Mouse (Mus musculus): ENCODE measurements around the gene Anapc15. TPM values are rescaled to one million over a fixed set of nuclear protein-coding genes. Genes with fewer than 3 reads are reported as not detected.

The Anapc15 gene
- 34.0 and 53.7 TPM in 2 replicates for polyA plus RNA-seq (2012; rRNA removed)

DNA sequence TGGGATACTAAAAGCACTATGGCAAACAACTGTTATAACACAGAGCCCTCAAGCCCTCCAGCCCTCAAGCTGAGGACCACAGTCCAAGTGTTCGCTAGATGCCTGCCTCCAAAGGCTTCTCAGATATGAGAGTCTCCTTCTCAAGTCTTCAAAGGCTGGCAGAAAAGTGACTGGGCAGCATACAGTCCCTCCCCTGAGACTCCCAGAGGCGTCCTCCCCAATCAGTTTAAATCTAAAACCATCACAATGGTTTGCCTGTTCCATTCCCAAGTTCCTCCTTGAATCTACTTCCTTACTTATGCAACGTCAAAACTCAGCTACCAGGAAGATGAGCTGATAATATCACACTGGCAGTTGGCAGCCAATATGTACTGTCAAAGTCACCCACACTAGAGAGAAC is at the start of gene Anapc15:
TSS of gene Anapc15 (plus strand) at position 301 of the 400 bp plus-strand sequence.
- DNase-seq (ENCODE audit: low read depth) = no peak

DNA sequence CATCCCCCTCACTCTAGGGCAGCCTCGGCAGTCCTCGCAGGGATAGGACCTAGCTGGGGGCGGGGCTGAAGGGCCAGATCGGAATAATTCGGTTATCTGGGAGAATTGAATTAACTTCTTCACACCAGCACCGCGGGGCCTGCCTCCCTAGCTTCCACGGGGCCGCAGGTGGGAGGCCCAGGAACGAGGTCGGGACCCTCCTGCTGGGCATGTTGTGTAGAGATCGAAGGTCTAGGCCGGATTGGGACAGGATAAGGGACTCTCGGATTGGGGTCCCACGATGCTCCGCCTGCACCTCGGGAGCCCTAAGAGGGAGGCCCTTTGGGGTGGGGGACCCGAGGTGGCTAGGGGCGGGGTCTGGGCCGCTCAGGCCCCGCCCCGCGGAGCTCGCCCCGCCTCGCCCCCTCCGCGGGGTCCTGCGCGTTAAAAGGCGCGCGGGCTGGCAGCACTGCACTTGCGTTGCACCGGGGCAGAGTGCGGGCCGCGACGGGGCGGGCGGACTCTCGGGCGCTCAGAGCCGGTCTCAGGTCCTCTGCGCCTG is 45.6 kb upstream of the Anapc15 start, which contains the start of gene Phox2a:
TSS of gene Phox2a (plus strand) at position 453 of the 541 bp plus-strand sequence.
- DNase-seq (ENCODE audit: low read depth) = no peak

DNA sequence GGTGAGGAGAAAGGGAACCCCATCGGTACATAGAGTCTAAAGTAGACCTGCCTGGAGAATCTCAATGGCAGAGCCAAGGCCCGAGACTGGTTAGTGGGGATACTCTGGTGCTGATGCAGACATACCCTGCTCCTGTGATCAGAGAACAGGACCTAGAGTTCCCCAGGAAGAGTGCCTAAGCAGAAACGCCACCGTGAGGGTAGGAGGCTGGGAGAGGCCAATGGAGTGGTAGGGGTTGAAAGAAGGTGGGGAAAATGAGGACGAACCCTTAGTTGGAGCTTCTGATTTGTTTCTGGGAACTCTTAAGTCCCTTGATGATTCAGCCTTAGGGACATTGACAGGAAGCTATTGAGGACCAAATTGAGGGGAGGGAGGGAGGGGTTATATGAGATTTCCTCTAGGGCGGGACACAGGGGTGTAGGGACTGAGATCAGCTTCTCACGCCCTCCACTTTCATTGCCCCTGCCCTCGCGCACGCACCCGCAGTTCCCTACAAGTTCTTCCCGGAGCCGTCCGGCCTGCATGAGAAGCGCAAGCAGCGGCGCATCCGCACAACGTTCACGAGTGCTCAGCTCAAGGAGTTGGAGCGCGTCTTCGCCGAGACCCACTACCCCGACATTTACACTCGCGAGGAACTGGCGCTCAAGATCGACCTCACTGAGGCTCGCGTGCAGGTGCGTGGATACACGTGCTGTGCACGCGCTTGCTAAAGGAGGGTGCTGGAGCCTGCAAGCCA is 43.1 kb upstream of the Anapc15 start:
- no peak for DNase-seq (ENCODE audit: low read depth)

DNA sequence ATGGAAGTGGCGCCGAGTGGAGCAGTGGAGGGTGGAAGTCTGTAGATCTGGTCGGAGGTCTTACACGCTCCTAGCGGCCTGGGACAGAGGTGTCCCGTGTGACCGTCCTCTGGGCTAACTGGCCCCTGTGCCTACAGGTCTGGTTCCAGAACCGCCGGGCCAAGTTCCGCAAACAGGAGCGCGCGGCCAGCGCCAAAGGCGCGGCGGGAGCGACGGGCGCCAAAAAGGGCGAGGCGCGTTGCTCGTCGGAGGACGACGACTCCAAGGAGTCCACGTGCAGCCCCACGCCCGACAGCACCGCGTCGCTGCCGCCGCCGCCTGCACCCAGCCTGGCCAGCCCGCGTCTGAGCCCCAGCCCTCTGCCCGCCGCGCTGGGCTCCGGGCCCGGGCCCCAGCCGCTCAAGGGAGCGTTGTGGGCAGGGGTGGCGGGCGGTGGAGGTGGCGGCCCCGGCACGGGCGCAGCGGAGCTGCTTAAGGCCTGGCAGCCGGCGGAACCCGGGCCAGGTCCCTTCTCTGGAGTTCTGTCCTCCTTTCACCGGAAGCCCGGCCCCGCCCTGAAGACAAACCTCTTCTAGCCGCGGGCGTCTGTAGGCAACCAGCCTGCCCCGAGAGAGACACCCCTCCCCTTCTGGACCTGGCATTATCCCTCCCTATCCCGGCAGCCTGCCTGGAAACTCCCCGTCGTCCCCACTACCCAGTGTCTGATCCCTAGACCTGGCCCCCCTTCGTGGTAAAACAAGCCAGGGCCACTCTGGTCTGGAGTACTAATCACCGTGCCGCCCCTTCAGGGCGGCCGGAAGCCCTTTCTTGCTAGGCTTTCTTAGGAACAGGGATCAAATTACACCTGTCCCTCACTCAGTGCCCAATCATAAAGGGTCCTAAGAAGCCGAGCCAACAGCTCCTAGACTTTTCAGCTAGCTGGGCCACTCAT is 41.7 kb upstream of the Anapc15 start:
- DNase-seq (ENCODE audit: low read depth) = no peak

DNA sequence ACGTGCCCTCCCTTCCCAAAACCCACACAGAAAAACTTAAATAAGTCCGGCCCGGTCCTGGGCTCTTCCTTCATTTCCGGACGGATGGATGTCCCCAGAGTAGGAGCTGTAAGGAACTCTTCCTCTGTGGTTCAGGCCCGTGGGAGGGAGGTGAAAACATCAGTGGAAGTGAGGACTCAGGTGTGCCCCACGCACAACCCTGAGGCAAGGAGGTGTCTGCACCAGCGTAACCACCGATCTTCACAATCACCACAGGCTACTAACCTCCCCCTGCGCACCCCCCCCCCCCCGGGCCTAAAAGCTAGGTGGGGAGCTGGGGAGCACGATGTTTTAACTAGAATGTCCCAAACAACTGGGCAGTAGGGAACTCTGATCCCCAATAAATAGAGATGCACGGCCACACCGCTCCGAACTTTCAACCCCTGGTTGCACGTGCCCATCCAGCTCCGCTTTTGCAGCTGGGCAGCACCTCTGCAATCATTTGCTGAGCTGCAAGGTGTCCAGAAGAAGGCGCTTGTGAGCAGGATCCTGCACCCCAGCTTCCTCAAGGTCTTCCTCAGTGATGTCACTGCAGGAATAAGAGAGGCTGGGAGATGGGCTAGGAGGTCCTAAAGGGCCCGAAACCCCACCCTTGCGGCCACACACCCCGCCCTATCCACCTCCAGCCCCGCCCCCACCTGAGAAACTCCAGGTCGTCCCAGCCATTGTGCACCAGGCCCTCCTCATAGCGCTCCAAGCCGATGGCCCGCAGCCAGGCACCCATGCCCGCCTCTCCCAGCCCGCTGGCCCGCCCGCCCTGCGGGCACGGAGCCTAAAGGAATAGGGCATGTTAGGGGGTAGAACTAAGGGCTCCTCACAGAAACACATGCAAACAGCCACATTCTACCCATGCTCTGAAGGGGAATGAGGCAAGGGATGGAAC is 40.4 kb upstream of the Anapc15 start:
- DNase-seq (ENCODE audit: low read depth) = no peak

DNA sequence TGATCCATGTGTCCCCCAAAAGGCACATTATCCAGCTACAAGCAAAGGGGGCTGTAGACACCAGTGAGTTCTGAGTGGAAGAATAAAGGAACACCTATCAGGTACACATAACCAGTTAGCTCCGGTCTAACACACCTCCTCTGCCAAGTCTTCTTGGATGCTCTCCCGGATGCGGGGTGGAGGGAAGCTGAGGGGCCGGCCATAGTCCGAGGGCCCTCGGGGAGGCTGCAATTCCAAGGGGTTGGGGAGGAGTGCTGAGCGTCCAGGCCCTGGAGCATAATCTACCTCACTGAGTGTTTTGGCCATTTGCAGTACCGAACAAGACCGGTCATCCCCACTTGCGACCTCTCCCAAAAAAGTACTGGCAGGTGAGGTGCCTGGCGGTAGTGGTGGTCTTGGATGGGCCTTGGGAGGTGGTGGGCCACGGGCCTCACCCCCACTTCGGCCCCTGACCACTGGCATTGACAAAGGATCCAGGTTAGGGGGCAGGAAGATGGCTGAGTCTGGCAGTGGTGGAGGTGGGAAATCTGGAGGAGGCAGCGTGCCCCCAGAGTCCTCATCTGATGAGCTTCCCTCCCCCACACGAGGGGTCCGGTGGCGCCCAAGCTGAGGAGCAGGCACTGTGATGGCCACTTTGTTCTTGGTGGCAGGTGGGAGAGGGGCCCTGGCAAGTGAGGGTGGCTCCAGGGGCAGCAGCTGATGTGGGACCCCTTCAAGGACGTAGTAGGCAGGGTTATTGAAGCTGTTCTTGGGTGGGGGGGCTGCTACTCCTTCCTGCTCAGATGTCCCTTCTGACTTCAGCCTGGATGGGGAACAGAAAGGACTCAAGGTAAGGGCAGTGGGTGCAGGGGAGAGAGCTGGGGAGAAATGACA is 39.5 kb upstream of the Anapc15 start:
- no peak for DNase-seq (ENCODE audit: low read depth)

DNA sequence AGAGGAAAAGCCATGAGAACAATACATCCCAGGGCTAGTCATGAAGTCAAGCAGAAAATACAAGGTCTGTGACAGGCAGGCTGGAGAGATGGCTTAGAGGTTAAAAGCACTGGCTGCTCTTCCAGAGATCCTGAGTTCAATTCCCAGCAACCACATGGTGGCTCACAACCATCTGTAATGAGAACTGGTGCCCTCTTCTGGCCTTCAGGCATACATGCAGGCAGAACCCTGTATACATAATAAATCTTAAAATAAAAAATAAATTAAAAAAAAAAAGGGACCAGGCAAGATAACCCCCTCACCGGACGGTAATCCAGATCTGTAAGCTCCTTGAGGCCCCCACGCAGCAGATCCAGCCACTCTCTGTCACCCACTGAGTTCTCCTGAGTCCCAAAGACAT is 33.1 kb upstream of the Anapc15 start:
- no peak for DNase-seq (ENCODE audit: low read depth)

DNA sequence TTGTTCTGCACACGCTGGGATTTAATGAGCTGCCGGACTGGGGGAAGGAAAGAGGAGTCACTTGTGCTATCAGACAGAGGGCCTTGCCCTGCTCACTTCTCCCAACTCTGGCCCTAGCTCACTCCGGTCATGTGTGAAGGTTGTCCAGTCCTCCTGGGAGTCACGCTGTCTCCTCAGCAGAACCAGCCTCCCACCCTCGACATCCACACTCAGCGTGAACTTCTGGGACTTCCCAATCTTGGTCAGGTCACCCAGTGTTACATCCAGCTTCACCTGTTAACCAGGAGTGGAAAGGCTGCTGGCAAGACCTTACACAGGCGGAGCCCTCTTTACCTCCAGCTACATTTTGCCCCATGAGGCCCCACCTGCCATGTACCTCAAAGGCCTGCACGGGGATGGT is 32.1 kb upstream of the Anapc15 start:
- DNase-seq (ENCODE audit: low read depth) = no peak

DNA sequence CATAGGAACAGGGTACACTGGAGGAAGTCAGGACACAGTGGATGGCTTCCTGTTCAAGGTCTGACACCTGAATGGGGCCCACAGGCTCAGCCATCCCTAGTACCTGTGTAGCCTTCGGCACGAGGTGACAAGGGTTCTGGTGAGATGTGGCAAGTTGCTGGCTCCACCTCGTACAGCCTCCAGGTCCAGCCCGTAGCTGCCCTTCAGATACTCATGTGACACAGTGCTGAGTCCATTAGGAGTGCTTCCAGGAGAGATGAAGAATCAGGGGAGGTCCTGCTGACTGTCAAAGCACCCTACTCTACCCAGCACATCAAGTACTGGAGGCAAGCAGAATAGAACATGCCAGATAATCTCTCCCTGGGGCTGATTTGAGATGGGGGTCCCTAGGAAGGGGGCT is 31.1 kb upstream of the Anapc15 start:
- DNase-seq (ENCODE audit: low read depth) = no peak

DNA sequence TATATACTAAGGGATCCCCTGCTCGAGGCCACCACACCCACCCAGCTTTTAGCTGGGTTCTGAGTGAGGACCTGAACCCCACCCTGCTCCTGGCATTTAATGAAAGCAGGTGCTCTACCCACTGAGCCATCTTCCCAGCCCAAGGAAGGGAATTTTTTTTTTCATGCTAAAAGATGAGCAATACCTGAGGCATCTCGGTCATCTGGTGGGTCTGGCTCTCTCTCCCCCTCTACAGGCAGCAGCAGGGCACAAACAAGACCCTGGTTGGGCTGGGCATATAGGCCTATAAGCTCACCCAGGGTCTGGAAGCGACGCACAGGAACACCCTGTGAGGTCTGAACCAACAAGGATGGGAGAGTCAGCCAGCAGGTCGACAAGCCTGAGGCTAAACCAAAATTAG is 30.2 kb upstream of the Anapc15 start:
- DNase-seq (ENCODE audit: low read depth) = no peak

DNA sequence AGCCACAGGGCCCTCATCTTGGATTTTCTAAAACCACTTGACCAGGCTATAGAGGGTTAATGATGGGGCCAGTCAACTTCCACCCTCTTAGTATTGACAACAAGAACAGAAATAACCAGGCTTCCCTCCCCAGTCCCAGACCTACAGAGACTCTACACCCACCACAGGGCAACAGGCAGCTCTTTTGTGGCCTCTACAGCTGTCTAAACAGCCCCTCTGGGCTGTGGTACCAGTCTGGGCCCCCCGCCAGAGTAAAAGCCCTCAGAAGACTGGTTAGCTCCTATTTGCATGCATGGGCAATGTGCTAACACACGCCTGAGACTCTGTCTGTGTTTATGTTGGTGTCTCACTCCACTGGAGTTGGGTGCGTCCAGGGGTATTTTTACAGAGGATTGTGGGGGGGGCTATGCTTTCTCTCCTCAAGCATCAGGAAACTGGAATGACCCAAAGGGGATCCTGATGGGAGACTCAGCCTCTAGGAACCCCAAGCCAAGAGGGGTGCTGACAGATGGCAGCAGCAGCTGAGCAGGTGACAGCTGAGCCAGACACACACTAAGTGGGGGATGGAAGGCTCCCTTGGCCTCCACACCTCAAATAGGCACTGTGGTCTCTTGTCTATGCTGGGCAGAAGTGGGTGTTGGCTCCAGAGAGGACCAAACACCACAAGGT is 29.5 kb upstream of the Anapc15 start:
- DNase-seq (ENCODE audit: low read depth) = no peak

DNA sequence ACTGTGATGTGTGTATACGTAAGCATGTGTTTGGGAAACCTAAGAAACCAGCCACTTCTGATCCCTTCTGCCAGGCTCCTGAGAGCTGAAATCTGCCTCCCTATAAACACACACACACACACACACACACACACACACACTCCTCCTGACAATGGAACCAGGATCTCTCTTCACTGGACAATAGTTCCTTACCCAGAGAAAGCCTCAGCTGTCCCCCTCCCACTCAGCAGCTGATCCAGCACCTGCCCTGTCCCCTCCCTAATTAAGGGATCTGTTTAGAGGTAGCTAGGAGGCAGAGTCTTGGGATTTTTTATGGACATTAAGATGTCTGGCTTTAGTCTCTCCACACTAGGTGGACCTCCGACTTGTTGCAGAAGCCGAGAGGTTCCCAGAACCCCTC is 28.6 kb upstream of the Anapc15 start:
- DNase-seq (ENCODE audit: low read depth) = no peak

DNA sequence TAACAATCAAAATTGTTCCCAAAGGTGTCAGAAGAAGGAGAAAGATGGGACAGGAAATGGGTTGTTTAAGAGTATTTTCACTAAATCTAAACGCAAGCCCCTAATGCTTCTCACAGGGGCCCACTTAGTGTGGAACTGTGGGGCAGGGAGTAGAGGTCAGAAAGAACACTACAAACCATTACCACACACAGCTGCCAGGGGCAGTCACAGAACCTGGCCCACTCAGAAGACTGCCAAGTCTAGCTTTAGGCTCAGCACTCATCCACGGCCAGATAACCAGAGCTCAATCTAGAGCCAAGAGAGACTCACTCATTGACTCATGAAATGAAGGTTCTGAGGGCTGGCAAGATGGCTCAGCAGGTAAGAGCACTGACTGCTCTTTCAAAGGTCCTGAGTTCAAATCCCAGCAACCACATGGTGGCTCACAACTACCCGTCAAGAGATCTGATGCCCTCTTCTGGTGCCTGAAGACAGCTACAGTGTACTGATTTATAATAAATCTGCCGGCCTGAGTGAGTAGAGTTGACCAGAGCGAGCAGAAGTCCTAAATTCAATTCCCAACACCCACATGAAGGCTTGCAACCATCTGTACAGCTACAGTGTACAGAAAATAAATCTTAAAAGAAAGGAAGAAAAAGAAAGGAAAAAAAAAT is 27.9 kb upstream of the Anapc15 start:
- no peak for DNase-seq (ENCODE audit: low read depth)

DNA sequence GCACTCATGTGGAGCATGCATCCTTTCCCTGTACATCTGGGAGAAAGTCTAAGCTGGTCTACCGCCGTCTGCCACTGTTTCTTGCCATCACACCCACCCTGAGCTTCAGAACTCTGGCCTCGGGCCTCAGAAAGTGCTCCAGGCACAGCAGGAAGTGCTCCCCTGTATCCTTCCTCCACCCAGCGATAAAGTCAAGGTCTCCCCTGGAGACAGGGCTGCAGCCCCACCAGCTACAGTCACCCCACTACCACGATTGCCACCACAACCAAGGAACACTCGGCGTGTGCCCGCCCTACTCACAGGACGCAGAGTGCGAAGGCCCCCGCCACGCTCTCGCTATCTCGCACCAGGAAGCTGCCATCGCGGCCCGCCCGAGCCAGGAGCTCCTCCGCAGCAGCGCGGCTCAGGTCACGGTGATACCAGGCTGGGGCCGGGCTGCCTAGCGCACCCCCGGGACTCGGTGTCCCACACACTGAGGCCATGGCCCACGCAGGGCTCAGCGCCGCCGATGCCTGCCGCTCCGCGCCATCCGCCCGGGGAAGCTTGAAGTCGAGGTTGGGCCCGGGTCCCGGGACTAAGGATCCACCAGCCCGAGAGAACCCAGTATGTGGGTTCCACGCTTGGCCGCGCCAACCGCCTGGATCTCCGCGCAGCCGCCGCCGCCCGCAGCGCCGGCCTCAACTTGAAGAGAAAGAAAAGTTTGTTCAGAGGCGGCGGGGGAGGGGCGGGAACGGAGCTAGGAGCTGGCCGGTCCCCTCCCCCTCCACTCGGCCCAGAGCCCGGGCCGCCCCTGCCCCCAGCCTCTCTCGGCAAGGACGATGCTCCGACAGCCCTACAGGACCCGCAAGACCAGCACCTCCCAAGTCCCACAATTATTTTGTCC is 27.0 kb upstream of the Anapc15 start:
- no peak for DNase-seq (ENCODE audit: low read depth)

DNA sequence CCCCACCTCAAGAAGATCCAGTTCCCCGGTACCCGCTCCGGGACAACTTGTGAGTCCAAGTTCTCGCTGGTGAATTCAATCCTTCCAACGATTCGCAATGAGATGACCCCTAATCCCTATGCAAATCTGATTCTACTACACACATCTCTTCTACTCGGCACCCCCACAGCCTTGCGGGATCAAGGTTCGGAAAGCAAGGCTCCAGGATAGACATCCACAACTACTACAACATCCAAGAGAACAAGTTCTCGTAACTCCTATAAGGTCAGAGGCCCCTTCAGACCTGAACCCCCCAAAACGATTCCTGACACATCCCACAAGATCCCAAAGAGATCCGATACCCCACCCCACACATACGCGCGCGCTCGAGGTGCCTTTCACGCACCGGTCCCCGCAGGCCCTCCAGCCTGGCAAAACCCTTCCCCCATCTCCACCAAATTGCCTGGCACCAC is 26.3 kb upstream of the Anapc15 start:
- DNase-seq (ENCODE audit: low read depth) = no peak

DNA sequence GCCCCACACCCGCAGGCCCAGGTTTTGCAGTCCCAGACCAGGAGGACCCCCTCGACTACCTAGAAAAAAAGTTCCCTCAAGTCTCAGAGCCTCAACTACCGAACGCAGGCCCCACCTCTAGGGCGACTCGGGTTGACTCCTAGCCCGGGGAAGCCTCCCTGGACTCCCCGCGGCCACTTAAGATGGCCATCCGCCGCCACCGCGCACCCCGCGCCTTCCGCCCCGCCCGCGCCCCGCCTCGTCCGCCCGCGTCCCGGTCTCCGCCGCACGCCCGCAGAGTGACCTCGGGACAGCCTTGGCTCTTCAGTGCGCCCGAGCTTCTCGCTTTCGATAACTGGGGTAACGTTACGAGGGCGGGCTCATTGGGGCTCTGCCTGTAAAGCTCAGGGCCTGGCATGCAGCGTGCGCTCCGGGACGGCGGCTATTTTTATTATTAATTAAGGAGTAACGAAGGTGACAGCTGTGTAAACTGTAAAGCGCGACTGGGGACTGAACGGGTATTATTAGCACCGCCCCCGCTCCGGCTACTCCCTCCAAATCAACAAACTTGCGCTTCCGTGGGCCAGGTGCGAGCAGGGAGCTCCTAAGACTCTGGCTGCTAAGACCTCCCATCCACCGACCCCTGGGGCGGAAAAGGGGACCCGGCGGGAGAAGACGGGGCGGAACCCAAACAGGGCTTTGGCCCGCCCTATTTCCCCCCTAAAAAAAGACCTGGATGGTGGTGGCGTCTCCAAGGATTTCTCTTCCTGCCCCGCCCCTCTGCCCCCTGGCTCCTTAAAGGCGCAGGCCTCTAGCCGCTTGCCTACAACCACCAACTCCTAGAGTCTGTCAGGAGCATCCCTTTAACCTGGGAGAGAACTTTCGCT is 25.7 kb upstream of the Anapc15 start, which contains the start of gene Inppl1:
TSS of gene Inppl1 (minus strand) at position 624 of the 866 bp plus-strand sequence.
- DNase-seq (ENCODE audit: low read depth) = peak; percentile 42

DNA sequence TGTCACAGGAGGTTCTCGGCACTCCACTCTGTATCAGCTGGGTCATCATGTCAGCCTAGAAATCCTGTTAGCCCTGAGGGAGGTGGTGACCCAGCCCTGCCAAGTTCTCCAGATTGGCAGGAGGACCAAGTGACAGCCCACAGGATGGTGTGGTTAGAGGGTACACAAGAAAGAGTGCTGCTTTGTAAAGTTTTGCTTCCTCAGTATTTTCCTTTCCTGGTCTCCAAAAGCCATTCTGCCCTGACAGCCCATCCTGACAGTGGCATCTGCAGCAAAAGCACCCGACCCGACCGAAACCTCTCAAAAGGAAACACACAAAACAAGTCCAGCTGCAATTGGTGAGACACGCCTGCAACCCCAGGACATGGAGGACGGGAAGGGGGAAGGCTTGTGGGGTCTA is 19.3 kb upstream of the Anapc15 start:
- DNase-seq (ENCODE audit: low read depth) = no peak
